Comparison of ENCODE assay signal across 10 mouse cellular contexts in genomic region chr7:139492946-139493345, GRCm38 (mm10).
DNase-seq lines count a peak whose midpoint lies in the region; ATAC-seq and TF ChIP-seq lines count a peak whose summit lies in the region.
"Had no signal": no experiment of that assay in that cellular context is flagged by ENCODE, and none has a peak within 500 bp of the region (broad histone marks: within the 10 kb centered on the region; RNA-seq: fewer than 3 reads in every experiment).

No protein-coding gene starts in this region.

- no peak overlapping the region for H3K9ac ChIP-seq in forebrain, postnatal 0 days
- no peak overlapping the region for H3K9ac ChIP-seq in forebrain, embryonic 16.5 days (replicated peaks; ENCODE audit: low read depth, low read length)
- H3K9ac ChIP-seq in hindbrain, embryonic 14.5 days = no peak overlapping the region

- TF ChIP-seq CTCF in forebrain, postnatal 0 days (IDR thresholded peaks at IDR 0.05; ENCODE audit: low read depth) = peak; percentile 55
- TF ChIP-seq CTCF in lung, adult 2 months (IDR thresholded peaks at IDR 0.05; ENCODE audit: insufficient read depth, low read length) = 0 out of 2 replicates have a peak, but pooled peaks have one; percentile 38

- no peaks in the 10 kb centered on the region for H3K9me3 ChIP-seq in forebrain, postnatal 0 days (ENCODE audit: low read length)
- H3K9me3 ChIP-seq in forebrain, embryonic 16.5 days (ENCODE audit: control insufficient read depth, low read length) = no peaks in the 10 kb centered on the region
- no peaks in the 10 kb centered on the region for H3K9me3 ChIP-seq in hindbrain, embryonic 14.5 days (ENCODE audit: control insufficient read depth, low read length)
- H3K9me3 ChIP-seq: forebrain, embryonic 10.5 days had no signal

- no peak overlapping the region for H3K27ac ChIP-seq in forebrain, postnatal 0 days (ENCODE audit: low read depth, low read length)
- H3K27ac ChIP-seq in forebrain, embryonic 16.5 days (ENCODE audit: low read length) = no peak overlapping the region
- no peak overlapping the region for H3K27ac ChIP-seq in hindbrain, embryonic 14.5 days
- H3K27ac ChIP-seq: forebrain, embryonic 10.5 days had no signal

- H3K27me3 ChIP-seq in forebrain, postnatal 0 days (ENCODE audit: insufficient read depth, low read length) = no peaks in the 10 kb centered on the region
- H3K27me3 ChIP-seq in forebrain, embryonic 16.5 days (replicated peaks; ENCODE audit: control insufficient read depth, insufficient read depth, low read length) = no peaks in the 10 kb centered on the region
- H3K27me3 ChIP-seq in hindbrain, embryonic 14.5 days (ENCODE audit: control insufficient read depth, insufficient read depth, low read length) = peaks cover 40% of the 10 kb centered on the region

- 36% methylated on average over 2 of the region's 2 CpGs for WGBS in forebrain, postnatal 0 days
- WGBS in forebrain, embryonic 16.5 days = 32% methylated on average over 2 of the region's 2 CpGs
- 64% methylated on average over 2 of the region's 2 CpGs for WGBS in lung, adult 2 months
- 38% methylated on average over 2 of the region's 2 CpGs for WGBS in hindbrain, embryonic 14.5 days

- H3K4me1 ChIP-seq in forebrain, postnatal 0 days (ENCODE audit: insufficient read depth) = no peaks in the 10 kb centered on the region
- H3K4me1 ChIP-seq in forebrain, embryonic 16.5 days (replicated peaks; ENCODE audit: control insufficient read depth, insufficient read depth, low read length) = no peaks in the 10 kb centered on the region
- no peaks in the 10 kb centered on the region for H3K4me1 ChIP-seq in lung, adult 2 months (ENCODE audit: control insufficient read depth, insufficient read depth, low read length)
- peaks cover 3% of the 10 kb centered on the region; the same call in 1 of the 2 replicates for H3K4me1 ChIP-seq in hindbrain, embryonic 14.5 days (replicated peaks; ENCODE audit: control insufficient read depth, insufficient read depth, low read length)

- no peak for DNase-seq in forebrain, postnatal 0 days
- DNase-seq in lung, adult 2 months = no peak
- no peak for DNase-seq in lung, adult 18-20 months
- peak; percentile 16 for DNase-seq in NIH3T3 (ENCODE audit: low read depth)
- peak; percentile 72 for DNase-seq in retina, embryonic 14.5 days (ENCODE audit: low spot score)
- no peak for DNase-seq in hindbrain, embryonic 14.5 days (ENCODE audit: low spot score)
- no peak for DNase-seq in right cerebral cortex, adult 2 months (ENCODE audit: low spot score in 2 of 2)
- DNase-seq: lung, postnatal 36 days had no signal

- no peak overlapping the region for H3K4me3 ChIP-seq in forebrain, postnatal 0 days (ENCODE audit: low read depth, low read length)
- no peak overlapping the region for H3K4me3 ChIP-seq in forebrain, embryonic 16.5 days (replicated peaks; ENCODE audit: low read length)
- H3K4me3 ChIP-seq in lung, adult 2 months (replicated peaks; ENCODE audit: extremely low read depth, low read depth, low read length) = no peak overlapping the region
- no peak overlapping the region for H3K4me3 ChIP-seq in hindbrain, embryonic 14.5 days (replicated peaks; ENCODE audit: low read length)
- H3K4me3 ChIP-seq: forebrain, embryonic 10.5 days had no signal

- no peaks in the 10 kb centered on the region for H3K36me3 ChIP-seq in forebrain, postnatal 0 days (ENCODE audit: insufficient read depth)
- H3K36me3 ChIP-seq in forebrain, embryonic 16.5 days (ENCODE audit: control insufficient read depth, insufficient read depth) = no peaks in the 10 kb centered on the region
- H3K36me3 ChIP-seq in hindbrain, embryonic 14.5 days (replicated peaks; ENCODE audit: control insufficient read depth, insufficient read depth) = no peaks in the 10 kb centered on the region
- H3K36me3 ChIP-seq: forebrain, embryonic 10.5 days had no signal

- no peak for TF ChIP-seq POLR2A in lung, adult 2 months (IDR thresholded peaks at IDR 0.05; ENCODE audit: borderline replicate concordance, extremely low read depth, low read depth, low read length)

- no peak for ATAC-seq in forebrain, postnatal 0 days
- no peak for ATAC-seq in forebrain, embryonic 16.5 days
- ATAC-seq in hindbrain, embryonic 14.5 days (ENCODE audit: low FRiP score) = no peak

- H3K4me2 ChIP-seq in forebrain, postnatal 0 days (ENCODE audit: low read depth) = no peak overlapping the region
- H3K4me2 ChIP-seq in forebrain, embryonic 16.5 days (ENCODE audit: low read length) = no peak overlapping the region
- no peak overlapping the region for H3K4me2 ChIP-seq in hindbrain, embryonic 14.5 days (replicated peaks)

Comparison
In these comparisons a context has a peak if more than half of its experiments do, and no peak if none do; other contexts are left out.
1. DNase-seq: peak in NIH3T3 (single experiment) and retina, embryonic 14.5 days (single experiment); none in forebrain, postnatal 0 days (single experiment), lung, adult 2 months (single experiment), lung, adult 18-20 months (0 of 2), hindbrain, embryonic 14.5 days (single experiment) and right cerebral cortex, adult 2 months (0 of 2).